Mouse (Mus musculus): ENCODE data around the gene Rbpj. TPM values are rescaled to one million over a fixed set of nuclear protein-coding genes. Genes with fewer than 3 reads are reported as not detected.

Gene Rbpj
- 23.9 and 24.7 TPM in 2 replicates for polyA plus RNA-seq (2015; fragmentation: Nextera tagmentation; extraction: Ambion mirVana)

DNA sequence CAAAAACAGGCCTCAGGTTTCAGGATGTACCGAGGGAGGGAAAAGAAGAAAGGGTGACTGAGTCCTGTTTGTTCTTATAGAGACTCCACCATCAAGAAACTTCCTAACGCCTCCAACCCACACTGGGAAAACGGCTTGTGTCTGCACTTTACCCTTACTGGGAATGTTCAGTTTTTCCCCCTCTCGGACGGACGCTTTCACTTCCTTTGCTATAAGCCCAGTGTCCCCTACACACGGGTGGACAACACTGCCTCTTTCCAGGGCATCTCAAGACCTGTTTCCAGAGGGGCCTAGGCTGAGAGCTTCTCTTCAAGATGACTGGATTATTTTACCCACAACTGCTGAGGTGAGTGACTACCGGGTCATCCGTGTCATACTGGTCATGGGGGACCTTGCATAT, at the start of gene Rbpj:
Gene Rbpj, plus strand, starts transcription at position 270 of the 400 bp plus-strand sequence.
- Histone ChIP-seq H3K9me3 (replicated peaks) (no peaks in the 10 kb centered on the region), H3K27me3 (replicated peaks) (no peaks in the 10 kb centered on the region), H3K36me3 (no peaks in the 10 kb centered on the region), H3K4me1 (0 out of 2 replicates have a peak, but pooled peaks cover 2% of the 10 kb centered on the region), H3K4me3 (replicated peaks) (no peak within 1 kb of the TSS), H3K4me2 (no peak within 1 kb of the TSS), H3K9ac (replicated peaks) (no peak within 1 kb of the TSS), H3K27ac (replicated peaks) (no peak within 1 kb of the TSS)
- no peak for ATAC-seq (ENCODE audit: low FRiP score)
- WGBS = 94% methylated on average over 9 of the region's 9 CpGs

DNA sequence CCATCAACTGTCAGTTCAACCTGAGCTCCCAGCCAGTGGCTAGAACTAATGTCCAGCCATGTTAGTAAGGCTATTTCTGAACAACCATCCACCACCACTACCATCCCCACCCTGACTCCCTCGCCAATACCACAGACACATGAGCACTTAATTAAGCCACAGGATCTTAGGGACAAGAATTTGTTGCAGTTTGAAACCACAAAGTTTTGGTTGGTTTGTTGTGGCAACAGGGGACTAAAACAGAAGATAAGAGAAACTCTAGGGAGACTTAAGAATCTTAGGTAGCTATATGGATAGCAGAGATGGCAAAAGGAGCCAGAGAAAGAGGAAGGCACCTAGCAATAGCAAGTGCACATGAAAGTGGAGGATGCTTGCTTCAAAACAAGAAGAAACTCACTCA, 45.2 kb upstream of the Rbpj start:
- ATAC-seq (ENCODE audit: low FRiP score) = no peak
- Histone ChIP-seq H3K27me3 (replicated peaks) (no peaks in the 10 kb centered on the region), H3K4me3 (replicated peaks) (no peak overlapping the region), H3K4me2 (no peak overlapping the region), H3K9me3 (replicated peaks) (no peaks in the 10 kb centered on the region), H3K36me3 (no peaks in the 10 kb centered on the region), H3K27ac (replicated peaks) (no peak overlapping the region), H3K4me1 (no peaks in the 10 kb centered on the region), H3K9ac (replicated peaks) (no peak overlapping the region)
- WGBS = 94% methylated on average over 1 of the region's 1 CpGs

DNA sequence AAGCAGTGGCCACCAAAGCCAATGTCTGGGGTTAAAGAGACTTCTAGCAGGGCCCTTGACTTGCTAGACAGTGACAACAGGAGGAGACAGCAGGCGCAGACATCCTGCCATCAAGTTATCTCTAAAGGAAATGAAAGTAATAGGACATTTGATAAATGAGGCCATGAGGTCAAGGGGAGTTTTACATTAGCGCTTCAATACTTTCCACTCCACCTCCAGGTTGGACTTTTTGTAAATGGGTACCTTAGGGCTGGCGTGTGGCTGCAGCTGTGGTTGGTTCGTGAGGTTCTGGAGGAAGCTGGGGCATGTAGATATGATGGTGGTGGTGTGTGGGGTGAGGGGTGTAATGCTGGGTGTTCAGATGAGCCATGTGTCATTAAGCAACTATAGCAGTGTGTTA, 44.7 kb upstream of the Rbpj start:
- Histone ChIP-seq H3K36me3 (no peaks in the 10 kb centered on the region), H3K4me1 (no peaks in the 10 kb centered on the region), H3K9me3 (replicated peaks) (no peaks in the 10 kb centered on the region), H3K27ac (replicated peaks) (no peak overlapping the region), H3K27me3 (replicated peaks) (no peaks in the 10 kb centered on the region), H3K9ac (replicated peaks) (no peak overlapping the region), H3K4me3 (replicated peaks) (no peak overlapping the region), H3K4me2 (no peak overlapping the region)
- ATAC-seq (ENCODE audit: low FRiP score) = no peak
- 88% methylated on average over 4 of the region's 4 CpGs for WGBS

GRCm38 (mm10) chr5:53427411-53427810, 38.5 kb upstream of the Rbpj start:
- no peak overlapping the region for H3K4me3 ChIP-seq (replicated peaks)
- no peaks in the 10 kb centered on the region; the same call in 1 of the 2 replicates for H3K9me3 ChIP-seq (replicated peaks)
- H3K4me2 ChIP-seq = no peak overlapping the region
- no peak overlapping the region for H3K9ac ChIP-seq (replicated peaks)
- H3K27me3 ChIP-seq (replicated peaks) = no peaks in the 10 kb centered on the region
- WGBS = 75% methylated on average over 4 of the region's 4 CpGs
- no peak overlapping the region for H3K27ac ChIP-seq (replicated peaks)
- H3K4me1 ChIP-seq = no peaks in the 10 kb centered on the region
- no peak for ATAC-seq (ENCODE audit: low FRiP score)
- H3K36me3 ChIP-seq = no peaks in the 10 kb centered on the region

- 84% methylated on average over 10 of the region's 10 CpGs for WGBS
- Histone ChIP-seq H3K9me3 (replicated peaks) (no peaks in the 10 kb centered on the region; the same call in 1 of the 2 replicates), H3K4me1 (no peaks in the 10 kb centered on the region), H3K4me3 (replicated peaks) (no peak overlapping the region), H3K9ac (replicated peaks) (no peak overlapping the region), H3K4me2 (no peak overlapping the region), H3K27ac (replicated peaks) (no peak overlapping the region), H3K36me3 (no peaks in the 10 kb centered on the region), H3K27me3 (replicated peaks) (no peaks in the 10 kb centered on the region)
- no peak for ATAC-seq (ENCODE audit: low FRiP score)
These were observed 36.1 kb upstream of the Rbpj start for GRCm38 (mm10) chr5:53429683-53430477.

GRCm38 (mm10) chr5:53432451-53432850, 33.5 kb upstream of the Rbpj start:
- ATAC-seq (ENCODE audit: low FRiP score) = no peak
- H3K36me3 ChIP-seq = no peaks in the 10 kb centered on the region

GRCm38 (mm10) chr5:53436905-53437632, 28.9 kb upstream of the Rbpj start:
- Histone ChIP-seq H3K36me3 (no peaks in the 10 kb centered on the region), H3K9ac (replicated peaks) (no peak overlapping the region), H3K4me1 (no peaks in the 10 kb centered on the region), H3K9me3 (replicated peaks) (no peaks in the 10 kb centered on the region), H3K4me3 (replicated peaks) (no peak overlapping the region), H3K27me3 (replicated peaks) (no peaks in the 10 kb centered on the region), H3K4me2 (no peak overlapping the region), H3K27ac (replicated peaks) (no peak overlapping the region)
- WGBS = 95% methylated on average over 6 of the region's 6 CpGs
- ATAC-seq (ENCODE audit: low FRiP score) = no peak

More at GRCm38 (mm10) chr5:53432451-53432850, 33.5 kb upstream of the Rbpj start:
- Histone ChIP-seq H3K27me3 (replicated peaks) (no peaks in the 10 kb centered on the region), H3K4me3 (replicated peaks) (no peak overlapping the region), H3K9ac (replicated peaks) (no peak overlapping the region), H3K9me3 (replicated peaks) (no peaks in the 10 kb centered on the region), H3K27ac (replicated peaks) (no peak overlapping the region), H3K4me2 (no peak overlapping the region), H3K4me1 (no peaks in the 10 kb centered on the region)
- 82% methylated on average over 4 of the region's 4 CpGs for WGBS

DNA sequence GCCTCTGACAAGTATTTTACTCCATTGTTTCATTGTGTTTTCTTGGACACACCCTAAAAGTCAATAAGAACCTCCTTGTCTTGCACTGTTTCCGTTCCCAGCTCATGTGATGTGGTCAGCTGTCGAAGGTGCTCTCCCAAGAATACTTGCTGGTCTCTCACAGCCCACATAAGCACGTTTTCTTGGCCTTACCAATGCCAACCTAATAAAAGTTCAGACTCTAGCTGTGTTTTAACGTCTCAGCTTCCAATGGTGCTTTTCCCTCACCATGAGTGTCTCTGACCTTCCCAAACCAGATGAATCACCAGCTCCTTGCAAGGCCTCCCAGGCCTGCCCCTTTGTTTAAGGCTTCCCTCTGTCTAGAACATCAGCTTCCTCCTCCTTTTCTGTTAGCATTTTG, 28.2 kb upstream of the Rbpj start:
- no peak for ATAC-seq (ENCODE audit: low FRiP score)
- 82% methylated on average over 4 of the region's 4 CpGs for WGBS
- no peak overlapping the region for H3K4me2 ChIP-seq

GRCm38 (mm10) chr5:53438268-53438667, 27.7 kb upstream of the Rbpj start:
- Histone ChIP-seq H3K9ac (replicated peaks) (no peak overlapping the region), H3K27me3 (replicated peaks) (no peaks in the 10 kb centered on the region), H3K4me3 (replicated peaks) (no peak overlapping the region), H3K36me3 (no peaks in the 10 kb centered on the region), H3K4me2 (no peak overlapping the region), H3K27ac (replicated peaks) (no peak overlapping the region), H3K9me3 (replicated peaks) (no peaks in the 10 kb centered on the region), H3K4me1 (no peaks in the 10 kb centered on the region)
- no peak for ATAC-seq (ENCODE audit: low FRiP score)
- 80% methylated on average over 3 of the region's 3 CpGs for WGBS

More for the DNA sequence above, 28.2 kb upstream of the Rbpj start:
- Histone ChIP-seq H3K36me3 (no peaks in the 10 kb centered on the region), H3K27me3 (replicated peaks) (no peaks in the 10 kb centered on the region), H3K9ac (replicated peaks) (no peak overlapping the region), H3K9me3 (replicated peaks) (no peaks in the 10 kb centered on the region), H3K27ac (replicated peaks) (no peak overlapping the region), H3K4me1 (no peaks in the 10 kb centered on the region), H3K4me3 (replicated peaks) (no peak overlapping the region)

DNA sequence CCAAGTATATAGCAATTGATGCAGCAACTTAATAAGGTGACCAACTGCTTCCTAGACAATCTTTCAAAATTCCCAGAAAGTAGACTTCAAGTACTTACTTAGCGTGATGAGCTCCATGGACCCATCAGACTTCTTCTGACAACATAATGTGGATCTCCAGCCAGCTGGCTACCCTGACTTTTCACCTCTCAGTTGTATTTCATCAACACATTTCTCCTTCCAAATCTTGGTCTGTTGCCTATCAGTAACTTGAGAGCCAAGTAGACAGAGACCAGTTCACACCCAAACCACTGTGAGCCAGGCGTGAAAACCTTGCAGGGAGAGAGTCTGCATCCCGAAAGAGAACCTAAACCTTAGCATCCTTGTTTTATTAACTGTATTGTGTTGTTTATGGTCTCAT, 26.3 kb upstream of the Rbpj start:
- Histone ChIP-seq H3K27me3 (replicated peaks) (no peaks in the 10 kb centered on the region), H3K9ac (replicated peaks) (no peak overlapping the region), H3K27ac (replicated peaks) (no peak overlapping the region), H3K4me1 (no peaks in the 10 kb centered on the region), H3K9me3 (replicated peaks) (no peaks in the 10 kb centered on the region), H3K4me2 (no peak overlapping the region), H3K36me3 (no peaks in the 10 kb centered on the region), H3K4me3 (replicated peaks) (no peak overlapping the region)
- no peak for ATAC-seq (ENCODE audit: low FRiP score)
- WGBS = 80% methylated on average over 3 of the region's 3 CpGs

- ATAC-seq (ENCODE audit: low FRiP score) = no peak
- WGBS = 89% methylated on average over 5 of the region's 5 CpGs
- no peak overlapping the region for H3K4me3 ChIP-seq (replicated peaks)
- no peak overlapping the region for H3K4me2 ChIP-seq
- no peak overlapping the region for H3K27ac ChIP-seq (replicated peaks)
- no peaks in the 10 kb centered on the region for H3K36me3 ChIP-seq
- H3K9me3 ChIP-seq (replicated peaks) = no peaks in the 10 kb centered on the region
- H3K9ac ChIP-seq (replicated peaks) = no peak overlapping the region
- no peaks in the 10 kb centered on the region for H3K4me1 ChIP-seq
- no peaks in the 10 kb centered on the region for H3K27me3 ChIP-seq (replicated peaks)
These were observed 21.9 kb upstream of the Rbpj start for GRCm38 (mm10) chr5:53444030-53444429.

DNA sequence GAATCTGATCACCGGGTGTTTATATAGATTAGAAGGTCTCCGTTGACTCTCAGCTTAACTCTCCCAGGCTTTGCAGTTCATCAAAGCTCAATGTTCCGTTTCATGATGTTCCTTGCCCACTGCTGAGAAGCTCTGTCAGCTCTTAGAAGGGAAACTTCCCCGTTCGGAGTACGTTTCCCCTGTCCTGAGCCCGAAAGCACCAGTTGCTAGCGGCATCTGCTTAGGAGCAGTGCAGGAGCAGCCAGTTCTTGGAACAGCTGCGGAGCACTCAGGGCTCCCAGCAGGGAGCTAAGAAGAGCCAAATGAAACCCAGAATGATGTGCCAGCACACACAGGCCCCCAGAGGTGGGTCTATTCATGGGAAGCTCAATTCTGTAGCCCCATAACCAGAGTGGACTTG, 15.0 kb upstream of the Rbpj start:
- no peaks in the 10 kb centered on the region for H3K9me3 ChIP-seq (replicated peaks)
- no peak overlapping the region for H3K9ac ChIP-seq (replicated peaks)
- H3K27me3 ChIP-seq (replicated peaks) = no peaks in the 10 kb centered on the region
- H3K36me3 ChIP-seq = no peaks in the 10 kb centered on the region
- H3K4me3 ChIP-seq (replicated peaks) = no peak overlapping the region
- ATAC-seq (ENCODE audit: low FRiP score) = no peak
- no peak overlapping the region for H3K4me2 ChIP-seq
- H3K27ac ChIP-seq (replicated peaks) = no peak overlapping the region
- H3K4me1 ChIP-seq = peaks cover 5% of the 10 kb centered on the region; the same call in 1 of the 2 replicates
- 71% methylated on average over 9 of the region's 9 CpGs for WGBS
